Mouse (Mus musculus): ENCODE measurements around the gene Exosc5. TPM values are rescaled to one million over a fixed set of nuclear protein-coding genes. Genes with fewer than 3 reads are reported as not detected.

Exosc5 gene
- polyA plus RNA-seq, 1 experiment from 2014 or later = 71.3 TPM

GRCm38 (mm10) chr7:25620751-25621150 lies 38.2 kb upstream of the Exosc5 start:
- H3K9me3 ChIP-seq (replicated peaks) = no peaks in the 10 kb centered on the region
- H3K9ac ChIP-seq = no peak overlapping the region
- no peak overlapping the region for H3K4me2 ChIP-seq (replicated peaks)
- peaks cover 23% of the 10 kb centered on the region; the same call in 1 of the 2 replicates for H3K36me3 ChIP-seq
- H3K27me3 ChIP-seq = no peaks in the 10 kb centered on the region
- no peak overlapping the region for H3K4me3 ChIP-seq (replicated peaks)
- no peak overlapping the region for H3K27ac ChIP-seq (replicated peaks)
- ATAC-seq (ENCODE audit: insufficient number of reproducible peaks, low FRiP score, low TSS enrichment, low read depth) = no peak
- WGBS = 94% methylated on average over 11 of the region's 11 CpGs
- H3K4me1 ChIP-seq = peaks cover 17% of the 10 kb centered on the region; the same call in 1 of the 2 replicates

GRCm38 (mm10) chr7:25623857-25624370 lies 35.0 kb upstream of the Exosc5 start:
- 89% methylated on average over 11 of the region's 11 CpGs for WGBS
- Histone ChIP-seq H3K36me3 (peaks cover 23% of the 10 kb centered on the region; the same call in 1 of the 2 replicates), H3K9ac (no peak overlapping the region), H3K4me3 (replicated peaks) (no peak overlapping the region), H3K4me2 (replicated peaks) (no peak overlapping the region), H3K27me3 (no peaks in the 10 kb centered on the region), H3K4me1 (peaks cover 41% of the 10 kb centered on the region), H3K9me3 (replicated peaks) (no peaks in the 10 kb centered on the region), H3K27ac (replicated peaks) (no peak overlapping the region)
- ATAC-seq (ENCODE audit: insufficient number of reproducible peaks, low FRiP score, low TSS enrichment, low read depth) = no peak

- H3K36me3 ChIP-seq = peaks cover 28% of the 10 kb centered on the region
- WGBS = 59% methylated on average over 5 of the region's 5 CpGs
- no peaks in the 10 kb centered on the region for H3K27me3 ChIP-seq
- no peak overlapping the region for H3K4me2 ChIP-seq (replicated peaks)
- H3K4me3 ChIP-seq (replicated peaks) = no peak overlapping the region
- H3K9me3 ChIP-seq (replicated peaks) = no peaks in the 10 kb centered on the region
- no peak overlapping the region for H3K9ac ChIP-seq
- H3K4me1 ChIP-seq = peaks cover 39% of the 10 kb centered on the region
- H3K27ac ChIP-seq (replicated peaks) = 0 out of 2 replicates have a peak overlapping the region, but pooled peaks have one; percentile 28
- ATAC-seq (ENCODE audit: insufficient number of reproducible peaks, low FRiP score, low TSS enrichment, low read depth) = no peak
These were observed 34.1 kb upstream of the Exosc5 start for GRCm38 (mm10) chr7:25624851-25625250.

- no peaks in the 10 kb centered on the region for H3K27me3 ChIP-seq
- no peak for ATAC-seq (ENCODE audit: insufficient number of reproducible peaks, low FRiP score, low TSS enrichment, low read depth)
- peaks cover 35% of the 10 kb centered on the region for H3K4me1 ChIP-seq
- no peak overlapping the region for H3K4me2 ChIP-seq (replicated peaks)
- no peak overlapping the region for H3K4me3 ChIP-seq (replicated peaks)
- no peaks in the 10 kb centered on the region for H3K9me3 ChIP-seq (replicated peaks)
- 72% methylated on average over 10 of the region's 10 CpGs for WGBS
- peak overlapping the region; percentile 66; the same call in 1 of the 2 replicates for H3K27ac ChIP-seq (replicated peaks)
- H3K9ac ChIP-seq = no peak overlapping the region
- H3K36me3 ChIP-seq = peaks cover 37% of the 10 kb centered on the region
These were observed 33.2 kb upstream of the Exosc5 start for GRCm38 (mm10) chr7:25625594-25626250.

- H3K9ac ChIP-seq = peak within 1 kb of the TSS; percentile 48
- peaks cover 35% of the 10 kb centered on the region for H3K4me1 ChIP-seq
- H3K4me2 ChIP-seq (replicated peaks) = peak within 1 kb of the TSS; percentile 78
- WGBS = 18% methylated on average over 29 of the region's 29 CpGs
- no peak for ATAC-seq (ENCODE audit: insufficient number of reproducible peaks, low FRiP score, low TSS enrichment, low read depth)
- peaks cover 42% of the 10 kb centered on the region for H3K36me3 ChIP-seq
- H3K9me3 ChIP-seq (replicated peaks) = no peaks in the 10 kb centered on the region
- peak within 1 kb of the TSS; percentile 66 for H3K27ac ChIP-seq (replicated peaks)
- H3K27me3 ChIP-seq = no peaks in the 10 kb centered on the region
- peak within 1 kb of the TSS; percentile 48 for H3K4me3 ChIP-seq (replicated peaks)
These were observed 32.2 kb upstream of the Exosc5 start, which contains the start of gene B3gnt8 for GRCm38 (mm10) chr7:25626509-25627430. TSS of gene B3gnt8 (plus strand) at chr7:25626654.

GRCm38 (mm10) chr7:25627431-25628322 lies 31.3 kb upstream of the Exosc5 start:
- H3K36me3 ChIP-seq = peaks cover 38% of the 10 kb centered on the region
- peak overlapping the region; percentile 48 for H3K4me3 ChIP-seq (replicated peaks)
- no peaks in the 10 kb centered on the region for H3K27me3 ChIP-seq
- H3K27ac ChIP-seq (replicated peaks) = peak overlapping the region; percentile 66
- no peaks in the 10 kb centered on the region for H3K9me3 ChIP-seq (replicated peaks)
- peak overlapping the region; percentile 48 for H3K9ac ChIP-seq
- 13% methylated on average over 38 of the region's 38 CpGs for WGBS
- peak; percentile 80 for ATAC-seq (ENCODE audit: insufficient number of reproducible peaks, low FRiP score, low TSS enrichment, low read depth)
- peak overlapping the region; percentile 78 for H3K4me2 ChIP-seq (replicated peaks)
- peaks cover 35% of the 10 kb centered on the region for H3K4me1 ChIP-seq

GRCm38 (mm10) chr7:25628323-25628620 lies 30.7 kb upstream of the Exosc5 start:
- Histone ChIP-seq H3K27me3 (no peaks in the 10 kb centered on the region), H3K9me3 (replicated peaks) (no peaks in the 10 kb centered on the region), H3K4me2 (replicated peaks) (peak overlapping the region; percentile 78), H3K36me3 (peaks cover 43% of the 10 kb centered on the region), H3K9ac (peak overlapping the region; percentile 48; the same call in 1 of the 2 replicates), H3K4me1 (peaks cover 35% of the 10 kb centered on the region), H3K4me3 (replicated peaks) (peak overlapping the region; percentile 48), H3K27ac (replicated peaks) (no peak overlapping the region)
- 57% methylated on average over 8 of the region's 8 CpGs for WGBS
- ATAC-seq (ENCODE audit: insufficient number of reproducible peaks, low FRiP score, low TSS enrichment, low read depth) = no peak

- Histone ChIP-seq H3K36me3 (peaks cover 44% of the 10 kb centered on the region), H3K27ac (replicated peaks) (no peak overlapping the region), H3K27me3 (no peaks in the 10 kb centered on the region), H3K4me2 (replicated peaks) (no peak overlapping the region), H3K9me3 (replicated peaks) (no peaks in the 10 kb centered on the region), H3K4me3 (replicated peaks) (no peak overlapping the region), H3K4me1 (peaks cover 15% of the 10 kb centered on the region), H3K9ac (no peak overlapping the region)
- no peak for ATAC-seq (ENCODE audit: insufficient number of reproducible peaks, low FRiP score, low TSS enrichment, low read depth)
- 82% methylated on average over 5 of the region's 5 CpGs for WGBS
These were observed 26.3 kb upstream of the Exosc5 start for GRCm38 (mm10) chr7:25632679-25633078.

- no peaks in the 10 kb centered on the region for H3K27me3 ChIP-seq
- WGBS = 63% methylated on average over 3 of the region's 3 CpGs
These were observed 22.6 kb upstream of the Exosc5 start for GRCm38 (mm10) chr7:25636373-25636772.

GRCm38 (mm10) chr7:25637099-25637498 lies 21.9 kb upstream of the Exosc5 start:
- Histone ChIP-seq H3K9me3 (replicated peaks) (no peaks in the 10 kb centered on the region), H3K27ac (replicated peaks) (no peak overlapping the region), H3K4me3 (replicated peaks) (no peak overlapping the region), H3K4me2 (replicated peaks) (no peak overlapping the region), H3K4me1 (no peaks in the 10 kb centered on the region), H3K9ac (no peak overlapping the region), H3K27me3 (no peaks in the 10 kb centered on the region), H3K36me3 (peaks cover 41% of the 10 kb centered on the region)
- WGBS = 91% methylated on average over 5 of the region's 5 CpGs
- no peak for ATAC-seq (ENCODE audit: insufficient number of reproducible peaks, low FRiP score, low TSS enrichment, low read depth)

More at GRCm38 (mm10) chr7:25636373-25636772, 22.6 kb upstream of the Exosc5 start:
- Histone ChIP-seq H3K36me3 (peaks cover 44% of the 10 kb centered on the region), H3K9ac (no peak overlapping the region), H3K4me2 (replicated peaks) (no peak overlapping the region), H3K9me3 (replicated peaks) (no peaks in the 10 kb centered on the region), H3K4me1 (no peaks in the 10 kb centered on the region), H3K4me3 (replicated peaks) (no peak overlapping the region), H3K27ac (replicated peaks) (no peak overlapping the region)
- ATAC-seq (ENCODE audit: insufficient number of reproducible peaks, low FRiP score, low TSS enrichment, low read depth) = no peak

Data from embryonic facial prominence, embryonic 15.5 days (tissue).